Mouse (Mus musculus): ENCODE results near the gene 4933402J07Rik. TPM values are rescaled to one million over a fixed set of nuclear protein-coding genes. Genes with fewer than 3 reads are reported as not detected.

4933402J07Rik gene
- polyA plus RNA-seq, 1 experiment from 2014 or later, result not detected

- 43% methylated on average over 6 of the region's 6 CpGs for WGBS
- Histone ChIP-seq H3K4me3 (ENCODE audit: low read depth, low read length) (no peak overlapping the region), H3K4me1 (ENCODE audit: control insufficient read depth, insufficient read depth, low read length) (no peaks in the 10 kb centered on the region), H3K36me3 (replicated peaks; ENCODE audit: control insufficient read depth, insufficient read depth, low read depth, low read length) (no peaks in the 10 kb centered on the region), H3K27me3 (ENCODE audit: control insufficient read depth, insufficient read depth, low read length) (no peaks in the 10 kb centered on the region), H3K9me3 (replicated peaks; ENCODE audit: control insufficient read depth, low read length) (no peaks in the 10 kb centered on the region), H3K4me2 (ENCODE audit: low read depth, low read length) (no peak overlapping the region), H3K27ac (replicated peaks; ENCODE audit: low read depth, low read length) (no peak overlapping the region), H3K9ac (replicated peaks; ENCODE audit: low read length) (no peak overlapping the region)
- no peak for DNase-seq (ENCODE audit: low spot score)
- no peak for ATAC-seq (replicated peaks; ENCODE audit: insufficient number of reproducible peaks, low FRiP score, low TSS enrichment, low read depth)
Observed at GRCm38 (mm10) chr8:87629656-87630055, 66.0 kb downstream of the 4933402J07Rik start.

GRCm38 (mm10) chr8:87631776-87632175, 68.1 kb downstream of the 4933402J07Rik start:
- Histone ChIP-seq H3K27me3 (ENCODE audit: control insufficient read depth, insufficient read depth, low read length) (no peaks in the 10 kb centered on the region), H3K9ac (replicated peaks; ENCODE audit: low read length) (no peak overlapping the region), H3K4me2 (ENCODE audit: low read depth, low read length) (no peak overlapping the region), H3K4me3 (ENCODE audit: low read depth, low read length) (no peak overlapping the region), H3K9me3 (replicated peaks; ENCODE audit: control insufficient read depth, low read length) (no peaks in the 10 kb centered on the region), H3K4me1 (ENCODE audit: control insufficient read depth, insufficient read depth, low read length) (no peaks in the 10 kb centered on the region), H3K27ac (replicated peaks; ENCODE audit: low read depth, low read length) (no peak overlapping the region), H3K36me3 (replicated peaks; ENCODE audit: control insufficient read depth, insufficient read depth, low read depth, low read length) (no peaks in the 10 kb centered on the region)
- no peak for ATAC-seq (replicated peaks; ENCODE audit: insufficient number of reproducible peaks, low FRiP score, low TSS enrichment, low read depth)
- 81% methylated on average over 7 of the region's 7 CpGs for WGBS
- no peak for DNase-seq (ENCODE audit: low spot score)

- no peak for ATAC-seq (replicated peaks; ENCODE audit: insufficient number of reproducible peaks, low FRiP score, low TSS enrichment, low read depth)
- Histone ChIP-seq H3K36me3 (replicated peaks; ENCODE audit: control insufficient read depth, insufficient read depth, low read depth, low read length) (no peaks in the 10 kb centered on the region), H3K9ac (replicated peaks; ENCODE audit: low read length) (no peak overlapping the region), H3K4me1 (ENCODE audit: control insufficient read depth, insufficient read depth, low read length) (no peaks in the 10 kb centered on the region), H3K27ac (replicated peaks; ENCODE audit: low read depth, low read length) (no peak overlapping the region), H3K27me3 (ENCODE audit: control insufficient read depth, insufficient read depth, low read length) (no peaks in the 10 kb centered on the region), H3K9me3 (replicated peaks; ENCODE audit: control insufficient read depth, low read length) (no peaks in the 10 kb centered on the region), H3K4me3 (ENCODE audit: low read depth, low read length) (no peak overlapping the region), H3K4me2 (ENCODE audit: low read depth, low read length) (no peak overlapping the region)
- WGBS, result 85% methylated on average over 11 of the region's 11 CpGs
- no peak for DNase-seq (ENCODE audit: low spot score)
Observed at GRCm38 (mm10) chr8:87636226-87636742, 72.6 kb downstream of the 4933402J07Rik start.

Other genes starting within 250 kb of the 4933402J07Rik start
- 2.8 and 4.2 TPM in 2 replicates for gene Cbln1, start 91.2 kb upstream of the 4933402J07Rik start, polyA plus RNA-seq (2014; fragmentation: Nextera tagmentation; extraction: Ambion mirVana)

Measured in embryonic facial prominence, embryonic 11.5 days (tissue).